Mouse (Mus musculus) CH12F3 (cell line): ENCODE results near the gene Gm20431.

ENCODE experiments used
- in situ Hi-C: fragments of 300-500 bp; cut with MboI; formaldehyde crosslinking; loops from 2 replicates; pipeline ENCODE4 v1.14.3; 2020; ENCODE audit warnings: low sequenced_read_pairs

Gene Gm20431

GRCm38 (mm10) chr2:167689501-167690218 lies 28.4 kb upstream of the Gm20431 start, which contains the start of gene Tmem189:
TSS of gene Tmem189 (minus strand) at chr2:167689822.
- in situ Hi-C loops: loop anchor here (5.0 kb wide), 1 partner anchor 203 kb away; no protein-coding TSS in a partner anchor

- in situ Hi-C loops: loop anchor here (5.0 kb wide), 1 partner anchor 204 kb away; no protein-coding TSS in a partner anchor
These were observed 27.5 kb upstream of the Gm20431 start, which contains the start of gene Cebpb for GRCm38 (mm10) chr2:167688498-167689451. TSS of gene Cebpb (plus strand) at chr2:167688915.

GRCm38 (mm10) chr2:167688126-167688497 lies 26.8 kb upstream of the Gm20431 start:
- in situ Hi-C loops: loop anchor here (5.0 kb wide), 1 partner anchor 204 kb away; no protein-coding TSS in a partner anchor

- in situ Hi-C loops: loop anchor here (5.0 kb wide), 1 partner anchor 205 kb away; no protein-coding TSS in a partner anchor
These were observed 26.4 kb upstream of the Gm20431 start for GRCm38 (mm10) chr2:167687651-167688101.

GRCm38 (mm10) chr2:167687250-167687586 lies 25.9 kb upstream of the Gm20431 start:
- in situ Hi-C loops: loop anchor here (5.0 kb wide), 1 partner anchor 205 kb away; no protein-coding TSS in a partner anchor

- in situ Hi-C loops: loop anchor here (5.0 kb wide), 1 partner anchor 206 kb away; no protein-coding TSS in a partner anchor
These were observed 25.3 kb upstream of the Gm20431 start for GRCm38 (mm10) chr2:167686382-167687249.

- in situ Hi-C loops: loop anchor here (5.0 kb wide), 1 partner anchor 206 kb away; no protein-coding TSS in a partner anchor
These were observed 24.6 kb upstream of the Gm20431 start for GRCm38 (mm10) chr2:167685865-167686264.

GRCm38 (mm10) chr2:167685137-167685536 lies 23.8 kb upstream of the Gm20431 start:
- in situ Hi-C loops: loop anchor here (5.0 kb wide), 1 partner anchor 207 kb away; no protein-coding TSS in a partner anchor

- in situ Hi-C loops: no loop called here
These were observed 22.4 kb upstream of the Gm20431 start for GRCm38 (mm10) chr2:167683721-167684120.

GRCm38 (mm10) chr2:167680657-167681056 lies 19.4 kb upstream of the Gm20431 start:
- in situ Hi-C loops: no loop called here

GRCm38 (mm10) chr2:167679902-167680430 lies 18.7 kb upstream of the Gm20431 start:
- in situ Hi-C loops: loop anchor here (5.0 kb wide), 1 partner anchor 38 kb away; no protein-coding TSS in a partner anchor

GRCm38 (mm10) chr2:167678600-167678999 lies 17.3 kb upstream of the Gm20431 start:
- in situ Hi-C loops: loop anchor here (5.0 kb wide), 1 partner anchor 36 kb away; no protein-coding TSS in a partner anchor

GRCm38 (mm10) chr2:167675120-167675909 lies 14.0 kb upstream of the Gm20431 start:
- in situ Hi-C loops: loop anchor here (5.0 kb wide), 1 partner anchor 33 kb away; no protein-coding TSS in a partner anchor

- in situ Hi-C loops: no loop called here
These were observed 11.0 kb upstream of the Gm20431 start for GRCm38 (mm10) chr2:167672212-167672685.

GRCm38 (mm10) chr2:167671101-167671633 lies 9.9 kb upstream of the Gm20431 start:
- in situ Hi-C loops: no loop called here

GRCm38 (mm10) chr2:167669398-167669797 lies 8.1 kb upstream of the Gm20431 start:
- in situ Hi-C loops: no loop called here

GRCm38 (mm10) chr2:167668426-167668825 lies 7.1 kb upstream of the Gm20431 start:
- in situ Hi-C loops: no loop called here

GRCm38 (mm10) chr2:167665972-167666713 lies 4.8 kb upstream of the Gm20431 start:
- in situ Hi-C loops: no loop called here
